Mouse (Mus musculus) large intestine, adult 2 months (tissue): ENCODE results near the gene 6330409D20Rik. TPM values are rescaled to one million over a fixed set of nuclear protein-coding genes. Genes with fewer than 3 reads are reported as not detected.
A peak's percentile ranks its signal among the peaks of the same experiment; 100 is the strongest.

Experiments used
- DNase-seq: peaks from one replicate; pipeline ENCODE4 v3.0.0-alpha.2; 2012; ENCODE audit warnings: low read depth, low spot score
- WGBS: fragments of 180-500 bp; shearing (Covaris S2); methylation state at CpG from one replicate; pipeline ENCODE4 v1.1.7; 2018; 5-methylcytosine and 5-hydroxymethylcytosine counted together
- polyA plus RNA-seq: library from polyadenylated mRNA; depleted of rRNA; stranded (reverse); fragments of >200 nt; gene quantifications from 2 replicates; pipeline ENCODE4 v1.2.3, GENCODE M21; 2012

The 6330409D20Rik gene
- polyA plus RNA-seq, 1 experiment: not detected

DNA sequence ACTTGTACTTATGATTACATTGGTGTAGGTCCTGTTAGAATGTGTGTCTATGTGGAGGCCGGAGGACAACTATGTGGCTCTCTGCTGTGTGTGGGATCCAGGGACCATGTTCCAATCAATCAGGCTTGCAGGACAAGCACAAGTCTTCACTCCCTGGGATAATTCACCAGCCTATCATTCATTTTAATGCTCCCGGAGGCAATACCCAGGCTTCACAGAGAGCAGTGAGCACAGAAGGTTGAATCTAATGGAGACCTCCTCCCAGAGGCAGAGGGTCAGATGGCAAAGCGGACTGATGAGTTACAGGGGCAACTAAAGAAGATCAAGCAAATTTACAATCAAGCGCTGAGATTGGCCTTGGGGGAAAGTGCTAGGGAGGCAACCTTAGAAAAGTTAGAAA is 11.3 kb downstream of the 6330409D20Rik start:
- no peak for DNase-seq
- WGBS: 90% methylated on average over 4 of the region's 4 CpGs

DNA sequence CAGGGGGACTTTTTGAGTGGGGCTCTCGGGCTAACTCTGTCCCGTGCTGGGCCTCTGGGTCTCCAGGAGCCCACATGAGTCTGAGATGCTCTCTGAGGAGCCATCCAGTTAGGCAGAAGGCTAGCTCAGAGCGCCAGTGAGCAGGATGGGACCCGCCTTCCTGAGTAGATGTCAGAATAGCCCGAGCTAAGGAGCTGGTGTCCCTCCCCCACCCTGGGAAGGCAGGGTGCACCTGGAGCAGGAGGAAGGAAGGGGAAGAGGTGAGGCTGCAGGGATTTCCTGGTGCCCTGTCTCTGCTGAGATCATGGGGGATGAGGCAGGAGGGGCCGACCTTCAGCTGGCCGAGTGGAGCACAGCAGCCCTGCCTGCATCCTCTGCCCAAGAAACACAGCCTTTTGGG is 12.4 kb downstream of the 6330409D20Rik start:
- DNase-seq: no peak
- 40% methylated on average over 7 of the region's 7 CpGs for WGBS

DNA sequence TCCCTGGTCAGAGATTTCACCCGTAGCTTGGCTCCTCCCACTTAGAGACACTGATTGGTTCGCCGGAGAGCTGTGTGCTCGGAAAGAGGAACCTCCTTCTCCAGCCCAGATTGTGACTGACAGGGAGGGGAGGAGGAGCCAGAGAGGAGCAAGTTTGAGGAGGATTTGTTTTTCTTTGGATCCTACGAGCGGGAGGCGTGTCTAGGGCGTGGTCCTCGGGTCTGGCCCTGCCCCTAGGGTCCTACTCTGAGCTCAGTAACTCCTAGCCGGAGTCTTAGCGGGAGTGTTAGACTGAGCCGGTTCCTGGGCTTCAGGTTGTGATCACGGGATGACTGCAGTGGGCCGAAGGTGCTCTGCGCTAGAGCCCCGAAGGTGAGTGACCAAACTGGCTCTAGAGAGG is 13.4 kb downstream of the 6330409D20Rik start:
- DNase-seq: peak; percentile 90
- 3% methylated on average over 16 of the region's 16 CpGs for WGBS

DNA sequence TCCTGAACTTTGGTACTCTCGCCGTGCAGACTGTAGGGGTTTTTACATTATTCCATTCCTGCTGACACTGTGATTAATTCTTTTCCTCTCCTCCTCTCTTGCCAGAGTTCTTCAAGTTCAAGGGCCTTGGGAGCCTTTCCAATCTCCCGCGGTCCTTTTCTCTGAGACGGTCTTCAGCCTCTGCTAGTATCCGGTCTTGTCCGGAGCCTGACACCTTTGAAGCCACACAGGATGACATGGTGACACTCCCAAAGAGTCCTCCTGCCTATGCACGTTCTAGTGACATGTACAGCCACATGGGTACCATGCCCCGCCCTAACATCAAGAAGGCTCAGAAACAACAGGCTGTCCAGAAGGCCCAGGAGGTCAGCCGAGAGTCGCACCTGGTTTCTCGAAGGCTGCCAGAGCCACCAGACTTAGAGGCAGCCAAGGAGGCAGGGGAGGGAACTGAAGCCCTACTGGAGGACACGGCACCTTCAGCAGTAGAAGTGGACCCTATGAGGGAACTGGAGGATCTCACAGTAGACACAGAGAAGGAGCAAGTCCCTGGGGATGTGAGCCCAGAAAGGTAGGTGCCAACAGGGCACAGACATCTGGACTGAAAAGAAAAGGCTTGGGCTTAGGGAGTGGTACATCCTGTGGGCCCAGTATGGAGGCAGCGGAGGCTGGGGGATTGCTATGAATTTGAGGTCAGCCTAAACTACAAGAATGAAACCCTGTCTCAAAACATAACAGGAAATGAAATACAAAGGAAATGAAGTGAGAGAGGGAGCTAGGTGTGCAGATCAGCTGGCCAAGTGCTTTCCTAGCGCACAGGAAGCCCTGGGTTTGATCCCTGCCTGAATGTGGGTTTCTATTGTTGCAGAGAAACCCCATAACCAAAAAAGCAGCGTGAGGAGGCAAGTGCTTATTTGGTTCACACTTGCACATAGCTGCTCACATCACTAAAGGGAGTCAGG is 15.7 kb downstream of the 6330409D20Rik start:
- 64% methylated on average over 16 of the region's 16 CpGs for whole genome bisulfite sequencing
- DNase-seq: no peak

DNA sequence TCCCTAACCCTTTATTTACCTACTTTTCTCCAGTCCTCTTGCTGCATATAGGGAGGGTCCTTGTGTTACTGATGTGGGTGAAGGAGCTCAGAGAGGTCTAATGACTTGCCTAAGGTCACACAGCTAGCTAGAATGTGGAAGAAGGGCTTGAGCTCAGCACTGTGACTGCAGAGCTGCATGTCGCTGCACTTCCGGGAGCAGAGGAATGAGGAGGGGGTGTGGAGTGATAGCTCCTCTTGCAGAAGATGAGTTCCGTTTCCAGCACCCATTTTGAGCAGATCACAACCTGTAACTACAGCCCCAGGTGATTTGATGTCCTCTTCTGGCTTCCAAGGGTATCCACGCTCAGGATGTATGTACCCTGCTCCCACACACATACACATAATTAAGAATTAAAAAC is 16.7 kb downstream of the 6330409D20Rik start:
- WGBS: 95% methylated on average over 4 of the region's 4 CpGs

DNA sequence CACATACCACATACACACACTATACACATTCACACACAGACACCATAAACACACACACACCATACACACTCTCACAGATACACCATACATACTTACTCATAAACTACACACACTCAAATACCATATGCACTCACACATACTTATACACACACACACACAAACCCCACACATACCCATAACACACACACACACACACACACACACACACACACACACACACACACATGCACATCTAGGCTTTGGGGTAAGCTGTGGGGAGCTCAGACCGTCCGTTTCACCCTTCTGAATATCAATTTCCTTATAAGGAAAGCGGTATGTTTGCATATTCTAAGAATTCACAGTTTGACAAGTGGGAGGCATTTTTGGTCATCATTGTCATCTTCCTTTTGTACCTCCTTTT is 18.2 kb downstream of the 6330409D20Rik start:
- no peak for DNase-seq
- 46% methylated on average over 3 of the region's 3 CpGs for WGBS

More for the DNA sequence above, 16.7 kb downstream of the 6330409D20Rik start:
- no peak for DNase-seq

DNA sequence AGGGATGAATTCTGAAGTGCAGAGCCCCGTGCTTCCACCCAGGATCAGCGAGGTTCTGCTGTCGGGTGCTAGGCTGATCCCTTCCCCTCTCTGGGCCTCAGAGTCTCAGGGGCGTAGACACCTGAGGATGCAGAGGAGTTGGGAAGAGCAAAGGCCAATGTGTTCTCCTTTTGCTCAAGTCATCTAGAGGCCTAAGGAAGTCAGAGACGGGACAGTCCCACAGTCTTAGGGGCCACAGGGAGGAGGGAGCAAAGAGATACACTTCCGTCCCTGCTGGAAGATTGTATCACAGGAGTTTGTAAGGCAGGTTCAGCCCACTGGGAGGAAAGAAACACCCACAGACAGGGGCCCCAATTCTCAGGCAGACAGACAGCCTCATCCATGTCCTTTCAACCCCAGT is 18.8 kb downstream of the 6330409D20Rik start:
- WGBS: 45% methylated on average over 6 of the region's 6 CpGs
- no peak for DNase-seq

DNA sequence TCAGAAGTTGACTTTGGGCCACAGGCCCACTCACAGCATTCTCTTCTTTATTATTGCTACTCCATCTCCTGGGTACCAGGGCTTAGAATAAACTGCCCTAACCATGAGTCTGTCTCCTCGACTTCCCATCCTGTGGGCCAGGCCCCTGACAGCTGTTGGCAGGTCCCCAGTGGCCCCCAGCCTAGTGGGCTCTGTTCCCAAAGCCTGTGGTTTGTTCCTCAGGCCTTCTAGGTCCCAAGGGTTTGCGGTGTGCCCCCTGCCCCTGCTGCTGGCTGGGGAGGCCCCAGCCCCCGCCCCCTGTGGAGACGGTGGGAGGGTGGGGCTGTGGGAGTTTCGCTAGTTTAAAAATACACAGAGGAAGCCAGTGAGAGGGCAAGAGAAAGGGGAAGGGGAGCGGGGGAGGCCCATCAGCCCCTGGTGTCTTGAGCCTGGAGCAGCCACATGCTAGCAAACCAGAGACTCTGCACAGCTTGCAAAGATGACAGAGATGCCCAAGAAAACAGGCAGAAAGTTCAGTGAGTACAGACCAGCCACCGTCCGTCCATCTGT is 20.1 kb downstream of the 6330409D20Rik start, which contains the start of gene Sh2d3c:
Sh2d3c (plus strand) TSS at position 375 of the 549 bp plus-strand sequence.
- 53% methylated on average over 8 of the region's 8 CpGs for WGBS
- no peak for DNase-seq

DNA sequence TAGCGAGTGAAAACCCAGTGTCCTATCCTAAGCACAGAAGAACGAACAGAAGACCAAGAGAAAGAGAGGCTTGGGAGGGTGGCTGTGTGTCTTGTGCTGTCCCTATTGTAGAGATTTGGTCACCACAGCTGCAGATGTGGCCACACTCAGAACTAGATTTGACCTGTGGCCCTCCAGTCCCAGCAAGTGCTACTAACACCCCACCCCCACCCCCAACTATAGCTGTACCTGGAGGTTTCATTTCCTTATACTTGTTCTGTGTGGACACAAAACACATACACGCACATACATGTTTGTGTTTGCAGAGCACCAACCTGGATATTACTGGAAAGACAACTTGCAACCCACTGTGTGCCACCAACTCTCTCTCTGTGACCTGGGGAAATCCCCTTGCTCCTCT is 20.8 kb downstream of the 6330409D20Rik start:
- WGBS: 80% methylated on average over 3 of the region's 3 CpGs
- no peak for DNase-seq

DNA sequence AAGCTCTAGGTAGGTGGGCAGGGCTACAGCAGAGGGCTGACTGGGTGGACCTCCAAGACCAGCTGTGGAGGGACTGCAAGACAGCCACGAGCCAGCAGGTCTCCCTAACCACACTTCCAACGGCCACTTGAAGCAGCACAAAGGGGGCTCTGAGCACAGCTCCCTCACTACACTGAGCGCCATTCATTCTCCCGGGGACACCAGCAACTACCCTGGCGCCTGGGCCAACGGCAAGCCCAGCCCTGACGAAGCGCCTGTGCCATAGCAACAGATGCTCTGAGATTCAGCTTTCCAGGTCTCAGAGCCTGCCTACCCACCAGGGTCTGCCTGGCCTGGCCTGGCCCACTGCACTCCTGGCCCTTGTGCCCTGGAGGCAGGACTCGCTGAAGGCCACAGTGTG is 22.1 kb downstream of the 6330409D20Rik start:
- 75% methylated on average over 9 of the region's 9 CpGs for WGBS
- no peak for DNase-seq

DNA sequence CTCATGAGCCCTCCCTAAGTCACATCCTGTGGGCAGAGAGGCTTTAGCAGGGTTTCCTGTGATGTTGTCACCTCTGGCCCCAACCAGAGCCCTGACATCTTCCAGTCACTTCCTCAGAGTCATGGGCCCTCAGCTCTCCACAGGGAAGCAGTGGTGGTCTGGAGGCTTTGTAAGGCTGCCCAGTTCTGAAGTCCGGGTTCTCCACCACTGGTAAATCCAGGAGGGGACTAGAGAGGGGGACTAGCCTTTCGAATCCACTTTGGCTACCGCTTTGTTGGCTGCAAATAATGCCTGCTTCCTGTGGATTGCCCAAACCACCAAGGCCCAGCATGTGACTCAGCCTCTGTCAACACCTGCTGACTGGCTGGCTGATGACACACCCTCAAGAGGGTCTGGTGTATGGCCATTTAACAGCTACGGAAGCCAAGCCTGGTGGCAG is 25.8 kb downstream of the 6330409D20Rik start:
- peak; percentile 77 for DNase-seq
- 17% methylated on average over 4 of the region's 4 CpGs for WGBS

DNA sequence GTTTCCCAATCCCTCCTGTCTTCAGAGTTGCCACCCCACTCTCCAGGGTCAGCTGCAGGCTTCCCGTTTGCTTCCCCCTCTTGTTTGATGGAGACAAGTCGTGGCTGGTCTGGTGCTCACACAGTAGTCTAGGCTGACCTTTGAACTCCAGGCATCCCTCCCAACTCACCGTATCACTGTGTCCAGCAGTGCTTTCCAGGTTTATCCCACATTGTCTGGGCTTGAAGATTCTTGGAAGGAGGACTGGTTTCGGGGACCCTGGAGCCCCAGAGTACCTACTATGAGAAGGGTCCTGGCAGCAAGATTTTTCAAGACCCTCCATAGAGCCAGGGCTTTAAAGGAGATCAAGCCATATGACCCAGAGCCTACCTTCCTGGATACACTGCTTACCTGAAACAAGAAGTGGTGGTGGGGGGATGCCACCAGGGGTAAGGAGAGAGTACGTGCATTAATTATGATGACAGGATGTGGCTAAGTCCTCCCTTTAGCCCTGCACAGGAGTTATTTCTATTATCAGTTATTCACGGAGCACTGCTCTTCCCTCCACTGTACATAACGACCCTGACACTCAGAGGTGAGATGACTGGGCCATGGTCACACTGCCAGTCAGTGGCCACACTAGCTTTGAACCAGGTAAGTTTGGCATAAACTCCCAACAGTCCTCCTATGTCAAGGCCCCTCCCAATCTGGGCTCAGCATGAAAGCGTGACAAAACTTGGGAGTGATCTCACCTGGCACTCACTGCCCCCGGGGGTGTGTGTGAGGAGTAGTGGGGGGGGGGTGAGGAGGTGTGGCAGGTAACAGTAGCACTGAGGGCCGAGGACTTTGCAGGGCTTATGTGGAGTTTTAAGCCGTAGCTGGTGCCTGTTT is 26.5 kb downstream of the 6330409D20Rik start:
- no peak for DNase-seq
- WGBS: 33% methylated on average over 11 of the region's 11 CpGs

DNA sequence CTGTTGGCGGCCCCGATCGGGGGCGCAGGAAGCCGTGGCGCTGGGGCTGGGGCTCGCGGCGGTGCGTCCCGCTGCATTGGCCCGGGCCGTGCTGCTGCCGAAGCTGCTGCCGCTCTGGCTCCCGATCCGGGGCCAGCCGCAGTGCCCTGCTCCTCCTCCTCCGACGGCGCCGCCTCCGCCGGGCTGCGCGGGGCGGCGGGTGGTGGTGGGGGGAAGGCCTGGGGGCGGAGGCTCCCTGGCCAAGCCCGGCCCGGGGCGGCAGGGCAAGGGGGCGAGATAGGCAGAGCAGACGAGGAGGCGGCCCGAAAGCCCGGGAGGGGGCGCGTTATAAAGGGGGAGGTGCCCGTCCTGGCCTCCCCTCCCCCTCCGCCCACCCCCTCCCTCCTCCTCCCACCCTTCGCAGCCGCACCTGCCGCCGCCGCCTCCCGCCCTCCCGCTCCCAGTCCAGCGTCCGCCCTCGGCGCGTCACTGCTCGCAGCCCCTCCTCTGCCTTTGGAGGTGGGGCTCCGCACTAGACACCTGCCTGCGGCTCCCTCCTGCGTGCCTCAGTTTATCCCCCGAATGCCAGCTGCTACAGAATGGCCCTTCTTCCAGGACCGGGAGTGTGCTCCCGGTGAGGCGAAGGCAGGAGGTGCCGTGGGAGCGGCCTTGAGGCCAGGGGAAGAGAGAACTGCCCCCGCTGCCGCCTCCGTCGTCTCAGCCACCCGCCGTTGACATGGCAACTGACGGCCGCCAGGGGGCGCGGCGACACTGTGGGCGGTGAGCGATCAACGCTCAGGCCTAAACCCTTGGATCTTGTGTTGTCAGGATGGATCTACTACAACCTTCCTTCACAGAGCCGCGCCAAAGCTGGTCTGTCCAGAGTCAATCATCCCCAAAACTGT is 27.6 kb downstream of the 6330409D20Rik start, which contains the start of gene Cdk9:
Cdk9 (minus strand) TSS at position 143 of the 884 bp plus-strand sequence.
- WGBS: 1% methylated on average over 64 of the region's 79 CpGs
- DNase-seq: peak; percentile 63

DNA sequence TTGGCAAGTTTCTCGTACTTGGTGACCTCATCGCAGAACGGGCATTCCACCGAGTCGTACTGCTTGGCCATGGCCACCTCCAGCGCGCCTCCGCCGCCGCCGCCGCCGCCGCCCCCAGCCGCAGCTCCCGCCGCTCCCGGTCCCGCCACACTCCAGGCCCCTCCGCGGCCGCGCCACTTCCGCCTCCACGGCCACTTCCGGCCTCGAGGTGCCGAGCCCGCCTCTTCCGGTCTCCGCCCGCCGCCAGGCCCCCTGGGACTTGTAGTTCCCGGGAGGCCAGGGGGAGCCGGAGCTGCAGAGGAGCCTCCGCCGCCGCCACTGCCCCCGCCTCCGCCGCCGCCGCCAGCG is 28.3 kb downstream of the 6330409D20Rik start:
- DNase-seq: no peak
- under 1% methylated on average over 44 of the region's 44 CpGs for WGBS

DNA sequence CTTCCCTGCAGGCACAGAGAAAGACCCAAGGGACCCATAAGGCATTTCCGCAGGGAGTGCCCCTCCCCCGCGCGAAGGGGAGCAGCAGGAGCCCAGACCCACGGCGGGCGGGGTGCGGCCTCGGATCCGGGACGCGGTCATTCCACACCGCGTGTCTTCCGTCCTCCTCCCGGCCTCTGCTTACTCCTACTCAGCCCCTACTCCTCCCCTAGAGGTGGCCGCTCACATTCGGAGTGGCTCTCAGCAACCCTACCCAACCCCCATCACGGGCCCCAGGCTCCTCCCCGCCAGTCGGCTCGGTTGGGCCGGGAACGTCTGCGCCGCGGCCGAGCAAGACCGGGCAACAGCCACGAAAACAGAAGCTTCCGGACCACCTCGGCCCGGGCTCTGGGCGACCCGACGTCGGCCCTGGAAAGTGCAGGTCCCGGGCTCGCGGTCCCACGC is 28.7 kb downstream of the 6330409D20Rik start:
- DNase-seq: no peak
- under 1% methylated on average over 41 of the region's 41 CpGs for WGBS

DNA sequence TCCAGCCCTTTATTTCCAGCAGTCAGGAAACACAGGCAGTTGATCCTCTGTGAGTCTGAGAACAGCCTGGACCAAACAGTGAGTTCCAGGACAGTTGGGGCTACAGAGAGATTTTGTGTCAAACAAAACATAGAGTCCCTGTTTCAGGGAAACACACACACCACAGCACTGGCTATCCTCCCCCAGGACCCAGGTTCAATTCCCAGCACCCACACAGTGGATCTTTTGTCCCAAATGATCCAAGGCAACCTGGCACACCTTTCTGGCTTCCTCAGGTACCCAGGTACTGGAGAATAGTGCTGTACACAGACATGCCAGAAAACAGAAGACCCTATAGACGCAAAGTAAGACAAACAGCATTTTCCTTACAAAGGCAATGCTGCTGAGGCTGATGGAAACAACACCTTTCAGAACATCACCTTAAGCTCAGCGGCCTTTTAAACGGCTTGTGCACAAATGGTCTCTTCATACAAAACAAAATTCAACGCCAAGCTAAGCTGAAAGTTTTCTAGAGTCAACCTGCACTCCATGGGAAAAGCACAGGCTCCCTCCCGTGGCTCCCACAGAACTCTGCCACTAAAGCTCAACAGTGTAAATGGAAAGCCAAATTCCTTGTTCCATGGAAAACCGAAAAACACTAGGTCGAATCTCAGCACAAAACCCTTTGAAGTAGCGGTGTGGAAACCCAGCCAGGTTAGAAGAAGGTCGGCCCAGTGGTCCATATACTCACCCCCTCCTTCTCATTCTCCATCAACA is 29.3 kb downstream of the 6330409D20Rik start:
- 16% methylated on average over 9 of the region's 9 CpGs for WGBS
- no peak for DNase-seq

DNA sequence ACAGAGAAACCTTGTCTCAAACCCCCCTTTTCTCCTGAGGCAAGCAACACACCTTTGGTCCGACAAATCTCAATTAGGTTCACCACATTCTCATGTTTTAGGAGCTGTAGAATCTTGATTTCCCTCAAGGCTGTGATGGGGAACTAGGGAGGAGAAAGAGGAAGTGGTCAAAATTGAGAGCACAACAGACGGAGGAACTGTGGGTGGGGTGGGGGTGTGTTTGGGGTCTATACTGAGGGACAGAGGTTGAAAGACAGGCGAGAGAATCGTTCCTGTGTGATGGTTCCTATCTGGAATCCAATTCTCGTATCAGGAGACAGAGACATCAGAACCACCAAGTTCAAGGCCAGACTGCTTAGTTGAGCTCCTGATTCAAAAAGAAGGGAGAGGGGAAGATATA is 30.4 kb downstream of the 6330409D20Rik start:
- no peak for DNase-seq
- 74% methylated on average over 5 of the region's 5 CpGs for WGBS

DNA sequence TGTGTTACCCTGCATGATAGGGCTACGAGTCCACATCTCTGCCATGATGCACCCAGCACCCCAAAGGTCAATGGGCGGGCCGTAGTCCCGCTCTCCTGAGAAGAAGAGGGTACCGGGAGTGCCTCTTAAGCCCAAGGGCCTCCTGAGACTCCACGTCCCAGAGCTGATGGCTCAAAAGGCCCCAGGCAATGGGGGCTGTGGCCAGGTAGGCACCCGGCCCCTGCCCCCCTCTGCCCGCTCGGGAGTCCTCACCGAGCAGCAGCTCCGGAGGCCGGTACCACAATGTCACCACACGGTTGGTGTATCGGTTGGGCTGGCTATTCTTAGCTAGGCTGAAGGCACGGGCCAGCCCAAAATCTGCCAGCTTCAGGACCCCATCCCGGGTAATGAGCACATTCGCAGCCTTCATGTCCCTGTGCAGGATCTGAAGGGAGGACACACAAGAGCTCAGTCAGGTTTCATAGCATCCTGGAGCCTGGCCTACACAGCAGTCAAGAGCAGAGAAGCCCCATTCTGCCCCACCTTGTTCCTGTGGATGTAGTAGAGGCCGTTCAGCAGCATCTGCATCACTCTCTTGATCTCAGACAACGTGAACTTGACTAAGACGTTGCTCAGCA is 31.2 kb downstream of the 6330409D20Rik start:
- WGBS: 86% methylated on average over 20 of the region's 20 CpGs
- DNase-seq: no peak
